Mouse (Mus musculus) hindbrain, postnatal 0 days (tissue): ENCODE data around the gene Clic4. TPM values are rescaled to one million over a fixed set of nuclear protein-coding genes. Genes with fewer than 3 reads are reported as not detected.
A peak's percentile ranks its signal among the peaks of the same experiment; 100 is the strongest.

Experiments
- ATAC-seq: fragments of 200-750 bp; cut with Nextera tagmentation; 2 replicates; pipeline ENCODE4 v1.8.0; 2017; ENCODE audit warnings: mild to moderate bottlenecking, moderate TSS enrichment, moderate library complexity
- DNase-seq: peaks from one replicate; pipeline ENCODE4 v3.0.0-alpha.2; 2015; ENCODE audit warnings: low spot score
- H3K27ac ChIP-seq: fragments of 300-500 bp; sonication (generic); 2 replicates; pipeline ENCODE4 v1.5.1; 2014; ENCODE audit warnings: mild to moderate bottlenecking
- H3K27me3 ChIP-seq: fragments of 300-500 bp; sonication (generic); 2 replicates; pipeline ENCODE4 v1.6.1; 2014; ENCODE audit warnings: low read length, mixed read lengths; ENCODE audit not compliant: insufficient read depth
- H3K36me3 ChIP-seq: fragments of 300-500 bp; sonication (generic); 2 replicates; pipeline ENCODE4 v1.6.1; 2014; ENCODE audit warnings: low read length, mixed read lengths; ENCODE audit not compliant: insufficient read depth
- H3K4me1 ChIP-seq: fragments of 300-500 bp; sonication (generic); 2 replicates; pipeline ENCODE4 v1.6.1; 2014; ENCODE audit warnings: antibody characterized with exemption, low read length, mixed read lengths; ENCODE audit not compliant: insufficient read depth
- H3K4me2 ChIP-seq: fragments of 300-500 bp; sonication (generic); 2 replicates; pipeline ENCODE4 v1.6.1; 2014; ENCODE audit warnings: low read depth, mild to moderate bottlenecking, low read length, moderate library complexity, mixed read lengths
- H3K4me3 ChIP-seq: fragments of 300-500 bp; sonication (generic); 2 replicates; pipeline ENCODE4 v1.5.1; 2014; ENCODE audit warnings: low read length
- H3K9ac ChIP-seq: fragments of 300-500 bp; sonication (generic); replicated peaks from 2 replicates; pipeline ENCODE4 v1.6.1; 2014; ENCODE audit warnings: mild to moderate bottlenecking, low read length, moderate library complexity, mixed read lengths
- H3K9me3 ChIP-seq: fragments of 300-500 bp; sonication (generic); 2 replicates; pipeline ENCODE4 v1.6.1; 2016; ENCODE audit warnings: low read length, mixed read lengths
- CTCF ChIP-seq: IDR thresholded peaks from 2 replicates; pipeline ENCODE4 v1.5.1; 2016; ENCODE audit warnings: antibody characterized with exemption, control low read depth, low read depth
- WGBS: fragments of 180-500 bp; shearing (Covaris S2); extraction: QIAGEN DNeasy Blood & Tissue Kit; methylation state at CpG from one replicate; pipeline ENCODE4 v1.1.7; 2014; 5-methylcytosine and 5-hydroxymethylcytosine counted together
- polyA plus RNA-seq: library from polyadenylated mRNA; unstranded; fragments of >200 nt; fragmentation: Nextera tagmentation; extraction: Ambion mirVana; gene quantifications from 2 replicates; pipeline ENCODE4 v1.2.1, GENCODE M21; 2015
- total RNA-seq: library from RNA; depleted of rRNA; stranded (reverse); fragments of >200 nt; gene quantifications from 2 replicates; pipeline ENCODE4 v1.2.3, GENCODE M21; 2014

Gene Clic4
- total and polyA plus RNA-seq, 2 experiments from 2014 or later: 57.1 to 70.1 TPM

- Histone ChIP-seq H3K27me3 (no peaks in the 10 kb centered on the region), H3K4me3 (no peak overlapping the region), H3K4me2 (no peak overlapping the region), H3K27ac (no peak overlapping the region), H3K9ac (no peak overlapping the region), H3K36me3 (no peaks in the 10 kb centered on the region), H3K9me3 (no peaks in the 10 kb centered on the region), H3K4me1 (no peaks in the 10 kb centered on the region)
- DNase-seq (no peak), ATAC-seq (no peak)
- WGBS: 80% methylated on average over 5 of the region's 5 CpGs
- TF ChIP-seq CTCF: no peak
These were observed 41.1 kb downstream of the Clic4 start for GRCm38 (mm10) chr4:135231543-135231942.

DNA sequence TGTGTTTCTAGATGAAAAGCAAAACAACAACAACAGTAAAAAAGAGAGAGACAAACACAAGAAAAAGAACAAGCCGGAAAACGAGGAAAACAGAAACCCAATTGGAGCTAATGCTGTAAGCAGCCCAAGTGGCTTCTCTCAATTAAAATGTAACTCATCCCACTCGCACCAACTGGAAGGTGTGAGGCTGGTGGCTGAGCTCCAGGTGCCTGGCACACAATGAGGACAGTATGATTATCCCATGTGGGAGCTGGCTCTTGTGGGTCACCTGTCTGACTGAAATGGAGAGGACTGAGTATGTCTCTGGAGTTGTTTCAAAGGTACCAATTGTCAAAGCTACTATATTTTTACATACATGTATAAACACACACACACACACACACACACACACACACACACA is 41.5 kb downstream of the Clic4 start:
- 70% methylated on average over 3 of the region's 3 CpGs for WGBS
- H3K4me2 ChIP-seq: no peak overlapping the region
- ATAC-seq (no peak), DNase-seq (no peak)
- no peaks in the 10 kb centered on the region for H3K27me3 ChIP-seq
- no peak overlapping the region for H3K9ac ChIP-seq
- no peak for TF ChIP-seq CTCF
- peak overlapping the region; percentile 8; the same call in 1 of the 2 replicates for H3K27ac ChIP-seq
- no peak overlapping the region for H3K4me3 ChIP-seq
- no peaks in the 10 kb centered on the region for H3K36me3 ChIP-seq
- H3K9me3 ChIP-seq: no peaks in the 10 kb centered on the region
- H3K4me1 ChIP-seq: no peaks in the 10 kb centered on the region

GRCm38 (mm10) chr4:135230661-135231060 is 42.0 kb downstream of the Clic4 start:
- Histone ChIP-seq H3K27ac (peak overlapping the region; percentile 8; the same call in 1 of the 2 replicates), H3K4me3 (no peak overlapping the region), H3K36me3 (no peaks in the 10 kb centered on the region), H3K9ac (no peak overlapping the region), H3K27me3 (no peaks in the 10 kb centered on the region), H3K4me2 (no peak overlapping the region), H3K4me1 (no peaks in the 10 kb centered on the region), H3K9me3 (no peaks in the 10 kb centered on the region)
- peak; percentile 45; the same call in 1 of the 2 replicates for ATAC-seq
- no peak for TF ChIP-seq CTCF
- peak; percentile 59 for DNase-seq
- WGBS: 43% methylated on average over 5 of the region's 5 CpGs

DNA sequence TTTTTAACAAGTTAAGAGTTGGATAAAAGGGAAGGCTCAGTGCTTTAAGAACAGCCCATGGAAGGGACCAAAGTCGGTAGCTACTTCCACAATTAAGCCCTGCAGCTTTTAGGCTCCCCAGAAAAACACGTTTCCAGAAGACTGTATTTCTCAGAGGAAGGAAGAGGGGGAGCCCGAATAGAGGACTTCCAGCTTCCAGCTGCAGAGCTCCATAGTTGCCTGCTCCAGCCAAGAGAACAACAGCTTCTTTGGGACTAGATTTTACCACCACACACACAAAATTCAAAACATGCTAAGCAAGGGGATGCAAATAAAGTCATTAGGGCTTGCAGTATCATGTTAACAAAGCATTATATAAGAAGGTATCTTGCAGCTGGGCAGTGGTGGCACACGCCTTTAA is 42.7 kb downstream of the Clic4 start:
- Histone ChIP-seq H3K4me2 (no peak overlapping the region), H3K27ac (no peak overlapping the region), H3K9me3 (no peaks in the 10 kb centered on the region), H3K4me3 (no peak overlapping the region), H3K36me3 (no peaks in the 10 kb centered on the region), H3K9ac (no peak overlapping the region), H3K27me3 (no peaks in the 10 kb centered on the region), H3K4me1 (no peaks in the 10 kb centered on the region)
- ATAC-seq: no peak
- WGBS: 70% methylated on average over 4 of the region's 4 CpGs
- no peak for TF ChIP-seq CTCF
- DNase-seq: no peak

DNA sequence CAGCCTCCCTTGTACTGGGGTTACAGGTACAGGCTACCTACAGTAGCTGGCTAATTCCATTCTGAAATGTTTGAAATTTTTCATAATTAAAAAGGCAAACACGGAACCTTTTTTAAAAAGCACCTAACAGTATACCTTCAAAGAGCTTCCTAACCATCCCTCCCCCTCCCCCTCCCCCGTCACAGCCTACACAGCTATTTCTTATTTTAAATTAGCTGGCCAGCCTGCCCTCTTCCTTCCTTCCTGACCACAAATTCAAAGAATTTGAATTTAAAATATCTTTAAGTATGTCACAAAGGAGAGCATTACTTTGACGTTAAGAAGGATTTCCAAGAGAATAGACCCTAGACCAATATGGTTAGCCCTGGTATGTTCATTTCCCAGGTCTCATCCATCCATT is 44.5 kb downstream of the Clic4 start:
- 80% methylated on average over 3 of the region's 3 CpGs for WGBS
- no peak overlapping the region for H3K4me2 ChIP-seq
- H3K27me3 ChIP-seq: no peaks in the 10 kb centered on the region
- ATAC-seq (no peak), DNase-seq (no peak)
- H3K4me1 ChIP-seq: no peaks in the 10 kb centered on the region
- H3K9me3 ChIP-seq: no peaks in the 10 kb centered on the region
- peaks cover 3% of the 10 kb centered on the region; the same call in 1 of the 2 replicates for H3K36me3 ChIP-seq
- no peak overlapping the region for H3K9ac ChIP-seq
- no peak overlapping the region for H3K4me3 ChIP-seq
- TF ChIP-seq CTCF: no peak
- no peak overlapping the region for H3K27ac ChIP-seq

DNA sequence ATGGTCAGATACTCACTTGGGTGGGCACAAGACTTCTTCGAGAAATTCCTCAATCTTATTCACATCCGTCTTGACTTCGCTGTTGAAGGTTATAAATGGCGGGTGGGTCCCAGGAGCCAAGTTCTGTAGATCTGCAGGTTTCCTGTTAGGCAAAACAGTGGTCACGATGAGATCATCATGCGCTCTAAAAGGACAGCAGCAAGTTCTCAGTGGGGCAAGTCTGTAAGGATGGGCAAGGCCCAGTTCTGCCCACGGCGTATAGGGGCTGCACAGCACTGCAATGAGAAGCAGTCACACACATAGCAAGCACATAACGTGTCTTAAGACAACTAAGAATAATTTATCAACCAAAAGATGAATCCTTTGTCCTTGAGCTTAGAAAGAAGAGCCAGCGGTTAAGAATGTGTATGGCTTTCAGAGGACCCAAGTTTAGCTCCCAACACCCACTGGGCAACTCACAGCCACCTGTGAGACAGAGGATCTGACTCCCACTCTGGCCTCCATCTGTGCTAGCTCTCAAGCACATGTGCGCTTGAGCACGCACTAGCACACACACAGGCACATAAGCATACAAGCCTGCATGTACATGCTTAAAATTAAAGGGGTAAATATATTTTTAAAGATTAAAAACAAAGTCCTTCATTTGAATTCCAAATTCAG is 46.5 kb downstream of the Clic4 start:
- ATAC-seq (no peak), DNase-seq (no peak)
- WGBS: 92% methylated on average over 12 of the region's 12 CpGs
- peaks cover 7% of the 10 kb centered on the region; the same call in 1 of the 2 replicates for H3K36me3 ChIP-seq
- H3K4me1 ChIP-seq: no peaks in the 10 kb centered on the region
- no peak overlapping the region for H3K4me3 ChIP-seq
- H3K27me3 ChIP-seq: no peaks in the 10 kb centered on the region
- no peak for TF ChIP-seq CTCF
- H3K9ac ChIP-seq: no peak overlapping the region
- H3K4me2 ChIP-seq: no peak overlapping the region
- no peak overlapping the region for H3K27ac ChIP-seq
- no peaks in the 10 kb centered on the region for H3K9me3 ChIP-seq

- H3K4me3 ChIP-seq: no peak overlapping the region
- no peak for TF ChIP-seq CTCF
- no peak overlapping the region; the same call in 1 of the 2 replicates for H3K27ac ChIP-seq
- no peak for ATAC-seq
- H3K4me1 ChIP-seq: no peaks in the 10 kb centered on the region
- no peaks in the 10 kb centered on the region for H3K27me3 ChIP-seq
- DNase-seq: no peak
- no peak overlapping the region for H3K9ac ChIP-seq
- 73% methylated on average over 9 of the region's 9 CpGs for WGBS
- H3K4me2 ChIP-seq: no peak overlapping the region
- no peaks in the 10 kb centered on the region for H3K9me3 ChIP-seq
- peaks cover 7% of the 10 kb centered on the region; the same call in 1 of the 2 replicates for H3K36me3 ChIP-seq
These were observed 48.8 kb downstream of the Clic4 start for GRCm38 (mm10) chr4:135223808-135224207.
